Mouse (Mus musculus): ENCODE measurements around the gene Dnaaf1.

Dnaaf1 gene

GRCm38 (mm10) chr8:119574437-119575365 lies at the start of gene Dnaaf1, which contains the start of gene Hsdl1:
Dnaaf1 (plus strand) TSS chr8:119575235.
Hsdl1 (minus strand) TSS chr8:119575183.
- DNase-seq (ENCODE audit: extremely low read depth, low read depth), result no peak

GRCm38 (mm10) chr8:119528762-119529161 lies 46.3 kb upstream of the Dnaaf1 start:
- DNase-seq (ENCODE audit: extremely low read depth, low read depth), result no peak

GRCm38 (mm10) chr8:119530937-119531336 lies 44.1 kb upstream of the Dnaaf1 start:
- no peak for DNase-seq (ENCODE audit: extremely low read depth, low read depth)

GRCm38 (mm10) chr8:119531397-119531796 lies 43.6 kb upstream of the Dnaaf1 start:
- DNase-seq (ENCODE audit: extremely low read depth, low read depth), result no peak

GRCm38 (mm10) chr8:119531973-119532372 lies 43.1 kb upstream of the Dnaaf1 start:
- no peak for DNase-seq (ENCODE audit: extremely low read depth, low read depth)

GRCm38 (mm10) chr8:119544606-119545005 lies 30.4 kb upstream of the Dnaaf1 start:
- DNase-seq (ENCODE audit: extremely low read depth, low read depth), result no peak

GRCm38 (mm10) chr8:119545180-119545579 lies 29.9 kb upstream of the Dnaaf1 start:
- DNase-seq (ENCODE audit: extremely low read depth, low read depth), result no peak

- no peak for DNase-seq (ENCODE audit: extremely low read depth, low read depth)
Measured at GRCm38 (mm10) chr8:119545791-119546190, 29.2 kb upstream of the Dnaaf1 start.

GRCm38 (mm10) chr8:119547019-119547691 lies 27.9 kb upstream of the Dnaaf1 start:
- no peak for DNase-seq (ENCODE audit: extremely low read depth, low read depth)

GRCm38 (mm10) chr8:119548560-119549113 lies 26.4 kb upstream of the Dnaaf1 start:
- no peak for DNase-seq (ENCODE audit: extremely low read depth, low read depth)

- no peak for DNase-seq (ENCODE audit: extremely low read depth, low read depth)
Measured at GRCm38 (mm10) chr8:119552967-119553366, 22.1 kb upstream of the Dnaaf1 start.

GRCm38 (mm10) chr8:119555861-119556260 lies 19.2 kb upstream of the Dnaaf1 start:
- no peak for DNase-seq (ENCODE audit: extremely low read depth, low read depth)

GRCm38 (mm10) chr8:119557132-119557531 lies 17.9 kb upstream of the Dnaaf1 start:
- DNase-seq (ENCODE audit: extremely low read depth, low read depth), result no peak

- no peak for DNase-seq (ENCODE audit: extremely low read depth, low read depth)
Measured at GRCm38 (mm10) chr8:119557821-119558602, 17.0 kb upstream of the Dnaaf1 start.

GRCm38 (mm10) chr8:119558603-119559401 lies 16.2 kb upstream of the Dnaaf1 start, which contains the start of gene Mbtps1:
Mbtps1 (minus strand) TSS chr8:119558735.
- DNase-seq (ENCODE audit: extremely low read depth, low read depth), result peak; percentile 86

- DNase-seq (ENCODE audit: extremely low read depth, low read depth), result no peak
Measured at GRCm38 (mm10) chr8:119559402-119559720, 15.7 kb upstream of the Dnaaf1 start.

- DNase-seq (ENCODE audit: extremely low read depth, low read depth), result no peak
Measured at GRCm38 (mm10) chr8:119563849-119564251, 11.2 kb upstream of the Dnaaf1 start.

- DNase-seq (ENCODE audit: extremely low read depth, low read depth), result no peak
Measured at GRCm38 (mm10) chr8:119566367-119566766, 8.7 kb upstream of the Dnaaf1 start.

GRCm38 (mm10) chr8:119568251-119568650 lies 6.8 kb upstream of the Dnaaf1 start:
- no peak for DNase-seq (ENCODE audit: extremely low read depth, low read depth)

- DNase-seq (ENCODE audit: extremely low read depth, low read depth), result no peak
Measured at GRCm38 (mm10) chr8:119568951-119569350, 6.1 kb upstream of the Dnaaf1 start.

All from MEL-GATA-1-ER (cell line).